Mouse (Mus musculus) bone marrow, adult 2 months (tissue): ENCODE measurements around the gene Olfr591.

ENCODE experiments used
- CTCF ChIP-seq: fragments of 200-500 bp; IDR thresholded peaks from 2 replicates; pipeline ENCODE4 v1.5.1; 2011; ENCODE audit warnings: low read length, control low read depth; ENCODE audit not compliant: control insufficient read depth, insufficient read depth
- POLR2A ChIP-seq: fragments of 200-500 bp; IDR thresholded peaks from 2 replicates; pipeline ENCODE4 v1.6.1; 2011; ENCODE audit warnings: low read depth, mild to moderate bottlenecking, control low read depth, low read length, borderline replicate concordance; ENCODE audit not compliant: control insufficient read depth

DNA sequence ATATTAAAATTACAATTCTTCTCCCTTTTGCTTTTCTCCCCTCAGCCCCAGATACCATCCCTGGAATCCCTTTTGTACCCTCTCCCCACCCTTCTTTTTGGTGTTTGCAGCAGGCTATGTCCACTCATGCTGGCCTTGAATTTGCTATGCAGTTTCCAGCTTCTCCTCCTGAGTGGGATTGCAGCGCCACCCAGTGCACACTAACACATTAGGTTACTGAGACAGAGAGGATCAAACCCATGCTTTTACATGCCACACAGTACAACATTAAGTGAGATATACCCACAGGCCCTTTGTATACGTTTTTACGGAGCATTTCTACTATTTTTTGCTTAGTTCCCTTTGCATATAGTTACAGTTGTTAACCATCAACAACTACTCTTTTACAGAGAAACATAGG lies 58.7 kb downstream of the Olfr591 start:
- TF ChIP-seq POLR2A (no peak), CTCF (no peak)
